Mouse (Mus musculus): ENCODE measurements around the gene Rabgef1.

Rabgef1 gene

DNA sequence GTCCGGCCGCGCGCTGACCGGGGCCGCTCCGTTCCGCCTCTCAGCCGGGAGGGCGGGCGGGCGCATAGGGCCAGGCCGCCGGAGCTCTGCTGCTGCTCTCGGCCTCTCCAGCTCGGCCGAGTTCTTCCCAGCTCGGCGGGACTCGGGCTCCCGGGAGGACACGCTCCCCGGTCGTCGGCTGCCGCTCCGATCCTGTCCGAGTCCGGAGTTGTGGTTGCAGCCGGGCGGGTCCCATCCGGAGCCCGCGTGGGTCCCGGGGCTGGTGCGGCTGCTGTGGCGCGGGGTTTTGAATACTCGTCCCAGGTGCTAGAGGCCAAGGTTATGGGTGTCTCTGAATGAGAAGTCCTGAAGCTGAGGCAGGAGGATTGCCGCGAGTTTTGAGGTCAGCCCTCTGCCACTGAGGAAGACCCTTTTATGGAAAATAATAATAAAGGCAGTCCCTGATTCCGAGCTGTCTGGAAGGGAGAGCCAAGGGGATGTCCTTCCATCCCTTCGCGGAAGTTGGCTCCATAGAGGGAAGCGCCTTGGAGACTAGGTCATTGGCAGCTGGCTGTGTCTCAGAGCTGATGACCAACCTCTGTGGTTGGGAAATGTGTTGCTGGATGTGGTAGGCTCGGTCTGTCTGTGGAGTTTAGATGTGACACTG, 481 bp downstream of the Rabgef1 start:
- DNase-seq (ENCODE audit: low read depth, low spot score), result no peak

DNA sequence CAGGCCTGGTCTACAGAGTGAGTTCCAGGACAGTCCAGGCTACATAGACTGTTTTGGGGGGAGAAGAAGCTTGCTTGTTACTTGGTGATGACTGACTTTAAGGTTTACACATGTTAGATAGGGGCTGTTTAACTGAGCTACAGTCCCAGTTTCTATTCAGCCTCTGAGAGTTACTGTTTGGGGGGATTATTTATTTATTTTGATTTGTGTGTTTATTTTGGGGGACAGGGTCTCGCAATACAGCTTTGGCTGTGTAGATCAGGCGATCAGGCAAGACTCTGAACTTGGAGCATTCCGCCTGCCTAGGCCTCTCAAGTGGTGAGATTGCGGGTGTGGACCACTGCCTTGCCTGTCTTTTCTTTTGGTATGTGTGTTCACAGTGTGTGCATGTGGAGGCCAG, 1.4 kb downstream of the Rabgef1 start:
- no peak for DNase-seq (ENCODE audit: low read depth, low spot score)

DNA sequence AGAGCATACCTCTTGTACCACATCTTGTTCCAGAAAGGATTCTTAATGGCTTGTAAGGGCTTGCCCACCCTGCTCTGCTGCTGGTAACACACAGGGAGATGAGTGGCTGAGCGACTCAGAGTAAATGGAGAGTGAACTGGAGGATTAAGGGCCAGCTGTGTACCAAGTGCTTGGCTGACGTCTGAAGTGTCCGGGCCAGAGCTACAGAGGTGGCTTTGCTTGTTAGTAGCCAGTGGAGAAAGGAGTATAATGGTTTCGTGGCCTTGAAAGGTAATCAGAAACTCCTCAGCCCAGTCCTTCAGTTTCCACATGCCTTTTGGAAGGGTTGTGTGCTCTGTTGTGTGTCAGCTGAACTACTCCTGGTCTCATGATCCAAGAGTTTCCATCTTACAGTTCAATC, 6.3 kb downstream of the Rabgef1 start:
- DNase-seq (ENCODE audit: low read depth, low spot score), result no peak

- no peak for DNase-seq (ENCODE audit: low read depth, low spot score)
These were observed 8.8 kb downstream of the Rabgef1 start for GRCm38 (mm10) chr5:130180362-130180761.

DNA sequence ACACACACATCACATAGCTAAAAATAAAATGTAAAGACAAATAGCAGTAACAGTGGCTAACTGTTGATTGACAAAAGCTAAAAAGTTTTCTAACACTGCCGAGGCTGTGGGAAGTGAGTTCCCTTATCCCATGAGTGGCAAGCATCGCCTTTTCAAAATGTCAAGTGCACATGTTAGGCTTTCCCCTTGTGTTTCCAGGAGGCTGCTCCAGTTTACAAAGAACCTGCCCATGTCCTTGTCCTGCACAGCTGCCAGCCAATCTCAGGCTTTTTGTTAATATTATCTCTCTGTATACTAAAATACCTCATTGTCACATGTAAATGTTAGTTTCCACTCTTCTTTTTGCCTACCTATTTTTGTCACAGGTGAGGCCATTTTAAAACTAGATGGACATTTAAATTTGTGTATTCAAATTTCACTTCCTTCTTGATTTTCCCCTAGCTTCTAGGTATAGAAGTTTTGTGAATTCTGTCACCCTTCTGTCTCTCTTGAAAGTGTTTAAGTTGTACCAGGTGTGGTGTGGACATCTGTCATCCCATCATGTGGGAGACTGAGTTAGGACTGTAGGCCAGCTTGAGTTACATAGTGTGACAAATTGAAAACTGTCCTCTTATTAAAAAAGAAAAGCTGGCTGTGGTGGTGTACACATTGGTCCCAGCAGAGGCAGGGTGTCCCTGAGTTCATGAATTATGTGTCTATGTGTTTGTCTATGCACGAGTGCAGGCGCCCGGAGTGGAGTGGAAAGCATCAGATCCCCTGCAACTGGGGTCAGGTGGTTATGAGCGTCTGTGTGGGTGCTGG, 10.3 kb downstream of the Rabgef1 start:
- DNase-seq (ENCODE audit: low read depth, low spot score), result no peak

GRCm38 (mm10) chr5:130182541-130182821, 10.9 kb downstream of the Rabgef1 start:
- DNase-seq (ENCODE audit: low read depth, low spot score), result no peak

DNA sequence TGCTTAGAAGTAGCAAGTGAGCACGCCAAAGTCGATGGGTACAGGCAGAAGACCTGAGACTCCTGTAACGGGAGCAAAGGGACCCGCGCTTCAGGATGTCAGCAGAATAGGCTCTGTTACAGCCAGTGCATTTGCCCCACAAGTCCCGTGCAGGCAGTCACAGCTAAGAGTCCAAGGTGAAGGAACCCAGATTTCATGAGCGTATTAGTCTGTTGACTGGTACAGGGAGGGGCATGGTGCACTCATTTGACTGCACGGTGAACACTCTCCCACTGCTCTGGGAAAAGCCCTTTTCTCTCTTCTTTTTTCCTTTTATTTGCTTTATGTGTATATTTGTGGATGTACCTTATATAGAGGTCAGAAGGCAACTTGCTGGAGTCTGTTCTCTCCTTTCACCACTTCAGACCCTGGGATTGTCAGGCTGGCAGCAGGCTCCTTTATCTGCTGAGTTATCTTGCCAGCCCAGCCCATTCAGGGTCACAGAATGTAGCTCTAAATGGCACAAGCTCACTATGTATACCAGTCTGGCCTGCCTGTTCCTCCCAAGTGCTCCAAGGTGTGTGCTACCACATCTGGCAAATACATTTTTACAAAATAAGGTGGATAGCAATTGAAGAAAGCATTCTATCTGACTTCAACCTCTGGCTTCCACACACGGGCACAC, 12.7 kb downstream of the Rabgef1 start:
- no peak for DNase-seq (ENCODE audit: low read depth, low spot score)

DNA sequence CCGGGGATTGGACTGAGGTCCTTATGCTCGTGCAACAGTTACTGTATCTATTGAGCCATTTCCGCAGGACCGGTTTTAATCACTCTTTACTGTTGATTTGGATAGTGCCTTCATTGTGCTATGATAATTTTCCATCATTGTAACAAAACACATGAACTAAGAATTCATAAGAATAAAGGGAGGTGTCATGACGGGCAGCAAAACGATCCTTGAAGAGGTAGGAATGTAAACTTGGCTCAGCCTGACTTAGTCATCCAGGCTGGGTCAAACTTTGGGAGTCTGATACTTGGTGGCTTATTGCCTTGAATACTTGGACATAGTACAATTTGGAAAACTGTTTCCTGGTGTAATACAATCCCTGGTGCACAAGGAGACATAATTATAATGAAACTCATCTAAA, 13.7 kb downstream of the Rabgef1 start:
- no peak for DNase-seq (ENCODE audit: low read depth, low spot score)

DNA sequence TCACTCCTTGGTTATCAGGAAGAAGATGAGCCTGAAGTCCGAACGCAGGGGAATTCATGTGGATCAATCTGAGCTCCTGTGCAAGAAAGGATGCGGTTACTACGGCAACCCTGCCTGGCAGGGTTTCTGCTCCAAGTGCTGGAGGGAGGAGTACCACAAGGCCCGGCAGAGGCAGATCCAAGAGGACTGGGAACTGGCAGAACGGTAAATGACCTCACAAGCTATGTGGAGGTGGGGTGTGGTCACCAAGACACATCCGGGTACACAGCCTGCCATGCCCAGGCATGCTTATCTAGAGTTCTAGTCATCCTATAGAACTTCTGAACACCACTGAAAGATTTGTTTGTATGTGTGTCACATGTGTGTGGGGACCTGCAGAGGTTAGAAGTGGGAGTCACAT, 15.8 kb downstream of the Rabgef1 start:
- no peak for DNase-seq (ENCODE audit: low read depth, low spot score)

GRCm38 (mm10) chr5:130190909-130191308, 19.3 kb downstream of the Rabgef1 start:
- DNase-seq (ENCODE audit: low read depth, low spot score), result no peak

GRCm38 (mm10) chr5:130191865-130192264, 20.3 kb downstream of the Rabgef1 start:
- no peak for DNase-seq (ENCODE audit: low read depth, low spot score)

- DNase-seq (ENCODE audit: low read depth, low spot score), result no peak
These were observed 20.9 kb downstream of the Rabgef1 start for GRCm38 (mm10) chr5:130192356-130192944.

- DNase-seq (ENCODE audit: low read depth, low spot score), result no peak
These were observed 22.2 kb downstream of the Rabgef1 start for GRCm38 (mm10) chr5:130193760-130194159.

DNA sequence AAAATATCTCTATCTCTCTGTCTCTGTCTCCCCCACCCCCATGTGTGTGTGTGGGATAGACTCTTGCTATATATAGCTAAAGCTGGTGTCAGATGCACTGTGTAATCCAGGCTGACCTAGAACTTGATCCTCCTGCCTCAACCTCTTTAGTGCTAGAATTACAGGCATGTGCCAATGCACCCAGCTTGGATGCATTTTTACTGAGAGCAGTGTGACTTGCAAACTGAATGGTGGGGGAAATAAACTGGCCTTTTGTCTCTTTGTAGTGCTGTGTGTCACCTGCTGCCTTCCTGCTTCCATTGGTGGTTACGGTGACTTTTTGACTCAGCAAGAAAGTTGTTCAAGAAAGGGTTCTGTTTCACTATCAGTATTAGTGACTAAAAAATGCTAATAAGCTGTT, 24.7 kb downstream of the Rabgef1 start:
- DNase-seq (ENCODE audit: low read depth, low spot score), result no peak

GRCm38 (mm10) chr5:130197454-130197853, 25.9 kb downstream of the Rabgef1 start:
- no peak for DNase-seq (ENCODE audit: low read depth, low spot score)

- DNase-seq (ENCODE audit: low read depth, low spot score), result no peak
These were observed 26.4 kb downstream of the Rabgef1 start for GRCm38 (mm10) chr5:130197981-130198380.

GRCm38 (mm10) chr5:130200233-130201029, 28.8 kb downstream of the Rabgef1 start:
- no peak for DNase-seq (ENCODE audit: low read depth, low spot score)

DNA sequence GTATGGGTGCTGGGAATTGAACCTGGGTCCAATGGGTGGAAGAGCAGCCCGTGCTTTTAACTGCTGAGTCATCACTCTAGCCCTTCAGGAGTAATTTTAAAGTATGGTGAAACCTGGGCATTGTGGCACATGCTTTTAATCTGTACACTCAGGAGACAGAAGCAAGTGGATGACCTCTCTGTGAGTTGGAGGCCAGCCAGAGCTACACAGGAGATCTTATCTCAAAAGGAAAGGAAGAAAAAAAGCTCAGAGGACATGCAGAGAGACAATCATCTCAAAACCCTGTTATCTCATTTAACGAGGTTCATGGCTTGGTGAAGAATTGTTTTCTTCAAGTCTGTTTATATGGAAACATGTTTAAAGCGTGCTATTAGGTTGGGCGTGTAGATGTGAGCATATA, 32.4 kb downstream of the Rabgef1 start:
- DNase-seq (ENCODE audit: low read depth, low spot score), result no peak

DNA sequence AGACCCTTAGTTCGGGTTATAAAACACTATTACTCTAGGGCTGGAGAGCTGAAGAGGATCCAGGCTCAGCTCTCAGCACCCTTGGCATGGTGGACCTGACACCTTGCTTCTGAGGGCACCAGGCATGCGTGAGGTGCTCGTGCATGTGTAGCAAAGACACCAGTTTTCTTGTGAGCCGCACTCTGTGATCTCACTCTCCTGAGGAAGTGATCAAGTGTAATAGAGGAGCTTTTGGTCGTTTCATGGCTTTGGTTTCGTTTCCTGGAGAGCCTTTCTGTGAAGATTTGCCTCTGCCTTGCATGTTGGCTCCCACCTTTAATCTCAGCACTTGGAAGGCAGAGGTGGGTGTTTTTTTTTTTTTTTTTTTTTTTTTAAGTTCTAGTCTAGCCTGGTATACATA, 33.0 kb downstream of the Rabgef1 start:
- no peak for DNase-seq (ENCODE audit: low read depth, low spot score)

DNA sequence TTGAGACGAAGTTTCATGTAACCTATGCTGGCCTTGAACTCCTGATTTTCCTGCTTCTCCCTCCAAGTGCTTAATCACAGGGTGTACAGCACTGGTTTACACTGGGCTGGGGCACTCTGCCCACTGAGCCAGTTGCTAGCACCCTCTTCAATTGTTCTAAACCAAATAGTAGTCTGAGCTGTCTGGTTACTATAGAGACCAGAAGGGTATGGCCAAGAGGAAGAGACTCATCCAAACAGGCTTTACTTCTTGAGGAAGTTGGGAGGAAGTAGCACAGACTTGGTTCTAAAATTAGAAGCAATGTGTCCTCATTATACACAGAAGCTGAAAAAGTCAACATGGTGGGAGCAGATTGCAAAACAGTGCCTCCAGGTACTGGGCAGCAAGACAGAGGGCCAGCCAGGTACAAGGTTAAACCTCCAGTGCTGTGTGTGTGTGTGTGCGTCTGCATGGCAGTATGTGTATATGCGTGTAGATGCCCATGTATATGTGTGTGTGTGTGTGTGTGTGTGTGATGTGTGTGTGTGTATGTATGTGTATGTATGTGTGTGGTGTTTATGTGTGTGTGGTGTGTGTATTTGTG, 33.9 kb downstream of the Rabgef1 start:
- DNase-seq (ENCODE audit: low read depth, low spot score), result no peak

- no peak for DNase-seq (ENCODE audit: low read depth, low spot score)
These were observed 35.7 kb downstream of the Rabgef1 start for GRCm38 (mm10) chr5:130207299-130207698.
